ENCODE assay signal across 24 mouse cellular contexts in genomic region chr6:92222021-92222420, GRCm38 (mm10). TPM values are rescaled to one million over a fixed set of nuclear protein-coding genes. Genes with fewer than 3 reads are reported as not detected.
DNase-seq lines count a peak whose midpoint lies in the region; ATAC-seq and TF ChIP-seq lines count a peak whose summit lies in the region.
"Had no signal": no experiment of that assay in that cellular context is flagged by ENCODE, and none has a peak within 500 bp of the region (broad histone marks: within the 10 kb centered on the region; RNA-seq: fewer than 3 reads in every experiment).

No protein-coding gene starts in this region.

- TF ChIP-seq CTCF in kidney, adult 2 months (conservative IDR thresholded peaks at IDR 0.05; ENCODE audit: insufficient read depth, insufficient read length, low read depth, low read length) = no peak
- no peak for TF ChIP-seq CTCF in kidney, postnatal 0 days (IDR thresholded peaks at IDR 0.05; ENCODE audit: low read depth)

- 0 out of 2 replicates have a peak, but pooled peaks have one; percentile 4 for ATAC-seq in kidney, postnatal 0 days (replicated peaks; ENCODE audit: low FRiP score, low read depth)
- ATAC-seq in kidney, embryonic 16.5 days (ENCODE audit: low FRiP score, low TSS enrichment) = no peak
- ATAC-seq in liver, embryonic 16.5 days (ENCODE audit: low read depth) = peak; percentile 37
- ATAC-seq: activated CD4-positive, CD25-positive, alpha-beta regulatory T cell, adult 4 months; forebrain, embryonic 16.5 days; Patski had no signal

- H3K4me2 ChIP-seq in kidney, postnatal 0 days (ENCODE audit: low read length) = no peak overlapping the region
- no peak overlapping the region for H3K4me2 ChIP-seq in kidney, embryonic 16.5 days (replicated peaks; ENCODE audit: low read depth, low read length)
- no peak overlapping the region for H3K4me2 ChIP-seq in liver, embryonic 16.5 days (ENCODE audit: low read depth, low read length)
- H3K4me2 ChIP-seq: embryonic facial prominence, embryonic 13.5 days; forebrain, embryonic 12.5 days; hindbrain, embryonic 12.5 days had no signal

- H3K9me3 ChIP-seq in kidney, postnatal 0 days (replicated peaks; ENCODE audit: low read length) = no peaks in the 10 kb centered on the region
- H3K9me3 ChIP-seq in kidney, embryonic 16.5 days (ENCODE audit: low read length) = no peaks in the 10 kb centered on the region
- H3K9me3 ChIP-seq in liver, embryonic 16.5 days (replicated peaks; ENCODE audit: control insufficient read depth, low read length) = no peaks in the 10 kb centered on the region
- H3K9me3 ChIP-seq: embryonic facial prominence, embryonic 13.5 days; forebrain, embryonic 12.5 days; hindbrain, embryonic 12.5 days had no signal

- H3K36me3 ChIP-seq in kidney, adult 2 months (ENCODE audit: control insufficient read depth, insufficient read depth, low read length) = no peaks in the 10 kb centered on the region
- no peaks in the 10 kb centered on the region for H3K36me3 ChIP-seq in kidney, postnatal 0 days (ENCODE audit: insufficient read depth, low read length)
- H3K36me3 ChIP-seq in kidney, embryonic 16.5 days (ENCODE audit: insufficient read depth, low read length) = no peaks in the 10 kb centered on the region
- H3K36me3 ChIP-seq in liver, embryonic 16.5 days (ENCODE audit: control insufficient read depth, insufficient read depth) = no peaks in the 10 kb centered on the region
- H3K36me3 ChIP-seq: embryonic facial prominence, embryonic 13.5 days; forebrain, embryonic 12.5 days; hindbrain, embryonic 12.5 days had no signal

- H3K9ac ChIP-seq in kidney, postnatal 0 days (ENCODE audit: low read depth, low read length) = no peak overlapping the region
- no peak overlapping the region for H3K9ac ChIP-seq in kidney, embryonic 16.5 days (replicated peaks; ENCODE audit: low read length)
- no peak overlapping the region for H3K9ac ChIP-seq in liver, embryonic 16.5 days (ENCODE audit: low read depth, low read length)
- H3K9ac ChIP-seq: embryonic facial prominence, embryonic 13.5 days; forebrain, embryonic 12.5 days; hindbrain, embryonic 12.5 days had no signal

- peak; percentile 61 for DNase-seq in kidney, adult 2 months
- DNase-seq in kidney, adult 18-20 months = no peak
- DNase-seq in kidney, postnatal 0 days (ENCODE audit: low spot score) = no peak
- DNase-seq in kidney, postnatal 25 days = peak; percentile 15 to 64
- DNase-seq in layer of hippocampus, postnatal 25 days (ENCODE audit: extremely low spot score in 1 of 2, low spot score in 1 of 2) = no peak
- DNase-seq: adrenal gland, postnatal 14 days; cerebellum, adult 11-12 months; cerebellum, adult 9-11 months; cerebellum, postnatal 36 days; gastrocnemius, postnatal 25 days; heart, postnatal 10 days; heart, postnatal 4 days had no signal

- WGBS in kidney, adult 2 months = 54% methylated on average over 3 of the region's 3 CpGs
- 81% methylated on average over 3 of the region's 3 CpGs for WGBS in kidney, postnatal 0 days
- 76% methylated on average over 3 of the region's 3 CpGs for WGBS in kidney, embryonic 16.5 days
- 55% methylated on average over 3 of the region's 3 CpGs for WGBS in liver, embryonic 16.5 days (ENCODE audit: insufficient replicate concordance)

- no peaks in the 10 kb centered on the region for H3K27me3 ChIP-seq in kidney, adult 2 months (replicated peaks; ENCODE audit: control insufficient read depth, insufficient read depth, low read length)
- no peaks in the 10 kb centered on the region for H3K27me3 ChIP-seq in kidney, postnatal 0 days (ENCODE audit: insufficient read depth, low read length)
- no peaks in the 10 kb centered on the region for H3K27me3 ChIP-seq in kidney, embryonic 16.5 days (ENCODE audit: insufficient read depth, low read length)
- no peaks in the 10 kb centered on the region for H3K27me3 ChIP-seq in liver, embryonic 16.5 days (ENCODE audit: control insufficient read depth, insufficient read depth, low read depth, low read length)

- peaks cover 2% of the 10 kb centered on the region; the same call in 1 of the 2 replicates for H3K4me1 ChIP-seq in kidney, adult 2 months (ENCODE audit: control insufficient read depth, insufficient read depth, low read length)
- H3K4me1 ChIP-seq in kidney, postnatal 0 days (replicated peaks; ENCODE audit: insufficient read depth, low read length) = no peaks in the 10 kb centered on the region
- no peaks in the 10 kb centered on the region for H3K4me1 ChIP-seq in kidney, embryonic 16.5 days (ENCODE audit: insufficient read depth, low read length)
- no peaks in the 10 kb centered on the region; the same call in 1 of the 2 replicates for H3K4me1 ChIP-seq in liver, embryonic 16.5 days (ENCODE audit: control insufficient read depth, low read depth, low read length)
- H3K4me1 ChIP-seq: embryonic facial prominence, embryonic 13.5 days; forebrain, embryonic 12.5 days; hindbrain, embryonic 12.5 days had no signal

- TF ChIP-seq POLR2A in kidney, adult 2 months (IDR thresholded peaks at IDR 0.05; ENCODE audit: low read depth, low read length) = no peak

- H3K4me3 ChIP-seq in kidney, adult 2 months (ENCODE audit: insufficient read depth, low read depth, low read length) = no peak overlapping the region
- no peak overlapping the region for H3K4me3 ChIP-seq in kidney, postnatal 0 days (replicated peaks; ENCODE audit: low read depth, low read length)
- H3K4me3 ChIP-seq in kidney, embryonic 16.5 days (ENCODE audit: low read length) = no peak overlapping the region
- no peak overlapping the region for H3K4me3 ChIP-seq in liver, embryonic 16.5 days (ENCODE audit: low read depth, low read length)
- H3K4me3 ChIP-seq: embryonic facial prominence, embryonic 13.5 days; forebrain, embryonic 12.5 days; hindbrain, embryonic 12.5 days had no signal

- H3K27ac ChIP-seq in kidney, adult 2 months (ENCODE audit: insufficient read depth, low read depth, low read length) = peak overlapping the region; percentile 81
- no peak overlapping the region for H3K27ac ChIP-seq in kidney, postnatal 0 days
- no peak overlapping the region for H3K27ac ChIP-seq in kidney, embryonic 16.5 days (ENCODE audit: low read length)
- no peak overlapping the region for H3K27ac ChIP-seq in liver, embryonic 16.5 days (ENCODE audit: low read length)
- H3K27ac ChIP-seq: embryonic facial prominence, embryonic 13.5 days; forebrain, embryonic 12.5 days; hindbrain, embryonic 12.5 days had no signal

RNA-seq across cellular contexts. Expression of gene Rbsn, which starts 7.3 kb away (rescaled TPM):
- polyA plus RNA-seq in kidney, adult 2 months (2012; rRNA removed) = 10.4 and 10.5 TPM in 2 replicates
- polyA plus RNA-seq in kidney, postnatal 0 days (2015; fragmentation: Nextera tagmentation; extraction: Ambion mirVana) = 15.0 and 17.9 TPM in 2 replicates
- polyA plus RNA-seq in kidney, embryonic 16.5 days (2015; fragmentation: Nextera tagmentation; extraction: Ambion mirVana) = 25.2 and 25.3 TPM in 2 replicates
- polyA plus RNA-seq in liver, embryonic 16.5 days (2015; fragmentation: Nextera tagmentation; extraction: Ambion mirVana) = 6.5 TPM in 2 replicates
- 10 to 100 TPM; 36.1 to 38.7 TPM for total RNA-seq in layer of hippocampus, postnatal 25 days (2021)

RNA-seq across cellular contexts. Expression of gene Trh, which starts 22.4 kb away (rescaled TPM):
- polyA plus RNA-seq in kidney, adult 2 months (2012; rRNA removed) = not detected in 2 replicates
- polyA plus RNA-seq in kidney, postnatal 0 days (2015; fragmentation: Nextera tagmentation; extraction: Ambion mirVana) = 1.2 TPM in 2 replicates
- 7.2 TPM in 2 replicates for polyA plus RNA-seq in kidney, embryonic 16.5 days (2015; fragmentation: Nextera tagmentation; extraction: Ambion mirVana)
- polyA plus RNA-seq in liver, embryonic 16.5 days (2015; fragmentation: Nextera tagmentation; extraction: Ambion mirVana) = not detected in 2 replicates
- total RNA-seq in layer of hippocampus, postnatal 25 days (2021) = 1 to 10 TPM; 1.3 to 1.7 TPM
- total RNA-seq: adrenal gland, adult 18-20 months; adrenal gland, postnatal 14 days; CH12.LX; gastrocnemius, adult 18-20 months; gastrocnemius, postnatal 25 days; granulocyte monocyte progenitor cell, adult 5-6 weeks; heart, postnatal 10 days; heart, postnatal 4 days had no signal
- polyA plus RNA-seq: activated CD4-positive, CD25-positive, alpha-beta regulatory T cell, adult 4 months; embryonic facial prominence, embryonic 13.5 days; Patski had no signal

RNA-seq across cellular contexts. Expression of gene Mrps25, which starts 38.2 kb away (rescaled TPM):
- 21.0 and 25.2 TPM in 2 replicates for polyA plus RNA-seq in kidney, adult 2 months (2012; rRNA removed)
- polyA plus RNA-seq in kidney, postnatal 0 days (2015; fragmentation: Nextera tagmentation; extraction: Ambion mirVana) = 95.7 and 108 TPM in 2 replicates
- polyA plus RNA-seq in kidney, embryonic 16.5 days (2015; fragmentation: Nextera tagmentation; extraction: Ambion mirVana) = 94.4 and 96.4 TPM in 2 replicates
- 30.9 and 37.0 TPM in 2 replicates for polyA plus RNA-seq in liver, embryonic 16.5 days (2015; fragmentation: Nextera tagmentation; extraction: Ambion mirVana)
- 10 to 100 TPM; 50.0 to 56.0 TPM for total RNA-seq in layer of hippocampus, postnatal 25 days (2021)

Comparison
In these comparisons a context has a peak if more than half of its experiments do, and no peak if none do; other contexts are left out.
1. DNase-seq: peak in kidney, adult 2 months (single experiment) and kidney, postnatal 25 days (2 of 2); none in kidney, adult 18-20 months (single experiment), kidney, postnatal 0 days (single experiment) and layer of hippocampus, postnatal 25 days (0 of 2).